Mouse (Mus musculus) liver, embryonic 14.5 days (tissue): ENCODE data around the gene Pigu. TPM values are rescaled to one million over a fixed set of nuclear protein-coding genes. Genes with fewer than 3 reads are reported as not detected.

Experiments used
- ATAC-seq: fragments of 200-750 bp; cut with Nextera tagmentation; 2 replicates; pipeline ENCODE4 v1.8.0; 2017; ENCODE audit warnings: moderate number of reproducible peaks, mild to moderate bottlenecking, moderate library complexity; ENCODE audit not compliant: insufficient read depth
- DNase-seq, 3 experiments: peaks; one replicate each; pipeline ENCODE4 v3.0.0-alpha.2; 2012 to 2013; ENCODE audit warnings: low read depth in 3 of 3, low spot score in 3 of 3
- H3K27ac ChIP-seq: fragments of 300-500 bp; sonication (generic); 2 replicates; pipeline ENCODE4 v1.5.1; 2014; ENCODE audit warnings: moderate library complexity, mild to moderate bottlenecking, control low read depth, inconsistent platforms
- H3K27me3 ChIP-seq: fragments of 300-500 bp; sonication (generic); 2 replicates; pipeline ENCODE4 v1.6.1; 2014; ENCODE audit warnings: mild to moderate bottlenecking, low read length, moderate library complexity; ENCODE audit not compliant: control insufficient read depth, insufficient read depth
- H3K36me3 ChIP-seq: fragments of 300-500 bp; sonication (generic); replicated peaks from 2 replicates; pipeline ENCODE4 v1.6.1; 2014; ENCODE audit warnings: low read depth; ENCODE audit not compliant: control insufficient read depth, insufficient read depth
- H3K4me1 ChIP-seq, 2 experiments: fragments of 200-500 bp in 1 of 2; fragments of 300-500 bp in 1 of 2; sonication (generic) in 1 of 2; replicated peaks; 2 replicates each; pipeline ENCODE4 v1.6.1; 2012 to 2014; ENCODE audit warnings: antibody characterized with exemption in 1 of 2, inconsistent platforms in 1 of 2, low read length in 1 of 2; ENCODE audit not compliant: control insufficient read depth in 2 of 2, insufficient read depth in 2 of 2
- H3K4me2 ChIP-seq: fragments of 300-500 bp; sonication (generic); 2 replicates; pipeline ENCODE4 v1.6.1; 2014; ENCODE audit warnings: low read depth, mild to moderate bottlenecking, control low read depth, moderate library complexity
- H3K4me3 ChIP-seq, 2 experiments: fragments of 200-500 bp in 1 of 2; fragments of 300-500 bp in 1 of 2; sonication (generic) in 1 of 2; 2 replicates each; pipeline ENCODE4 v1.5.1; 2012 to 2014; ENCODE audit warnings: low read depth in 2 of 2, low read length in 2 of 2, mild to moderate bottlenecking in 2 of 2, control low read depth in 1 of 2, inconsistent platforms in 1 of 2, moderate library complexity in 1 of 2; ENCODE audit not compliant: insufficient read depth in 1 of 2
- H3K9ac ChIP-seq: fragments of 300-500 bp; sonication (generic); replicated peaks from 2 replicates; pipeline ENCODE4 v1.6.1; 2014; ENCODE audit warnings: mild to moderate bottlenecking, control low read depth, moderate library complexity
- H3K9me3 ChIP-seq: fragments of 300-500 bp; sonication (generic); 2 replicates; pipeline ENCODE4 v1.6.1; 2016; ENCODE audit warnings: low read length, mixed read lengths; ENCODE audit not compliant: control insufficient read depth
- CTCF ChIP-seq: IDR thresholded peaks from 2 replicates; pipeline ENCODE4 v1.5.1; 2016; ENCODE audit warnings: antibody characterized with exemption, low read depth, control low read depth
- EP300 ChIP-seq: IDR thresholded peaks from 2 replicates; pipeline ENCODE4 v1.6.1; 2016; ENCODE audit warnings: antibody characterized with exemption, low read depth
- WGBS: fragments of 180-500 bp; shearing (Covaris S2); extraction: QIAGEN DNeasy Blood & Tissue Kit; methylation state at CpG from one replicate; pipeline ENCODE4 v1.1.7; 2014; ENCODE audit not compliant: insufficient replicate concordance; 5-methylcytosine and 5-hydroxymethylcytosine counted together
- polyA plus RNA-seq, 2 experiments: library from polyadenylated mRNA; depleted of rRNA in 1 of 2; stranded (reverse) in 1 of 2; unstranded in 1 of 2; fragments of >200 nt; fragmentation: Nextera tagmentation in 1 of 2; extraction: Ambion mirVana in 1 of 2; gene quantifications; 2 replicates each; pipeline versions ENCODE4 v1.2.1 to v1.2.3; 2012 to 2014

The Pigu gene
- polyA plus RNA-seq, 2 experiments = 16.7 to 24.4 TPM

DNA sequence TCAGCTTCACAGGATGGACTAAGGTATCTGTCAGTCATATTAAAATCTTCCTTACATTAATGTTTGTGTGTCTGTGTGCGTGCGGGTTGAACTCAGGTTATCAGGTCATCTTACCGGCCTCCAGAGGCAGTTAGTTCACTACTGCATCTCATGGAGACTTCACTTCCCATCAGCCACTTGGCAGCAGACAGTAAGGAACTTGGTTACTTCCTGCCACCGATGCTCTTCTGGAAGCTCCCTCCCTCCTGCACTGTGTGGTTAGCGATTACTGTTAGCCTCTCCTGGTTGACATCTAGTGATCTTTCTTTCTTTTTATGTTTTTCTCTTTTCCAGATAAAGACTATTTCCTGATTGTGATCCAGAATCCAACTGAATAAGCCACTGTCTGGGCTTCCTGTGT is 107.6 kb downstream of the Pigu start:
- Histone ChIP-seq H3K9me3 (no peaks in the 10 kb centered on the region), H3K4me1 (no peaks in the 10 kb centered on the region), H3K4me3 (no peak overlapping the region), H3K9ac (no peak overlapping the region), H3K4me2 (no peak overlapping the region), H3K27me3 (no peaks in the 10 kb centered on the region), H3K36me3 (peaks cover 14% of the 10 kb centered on the region), H3K27ac (no peak overlapping the region)
- 69% methylated on average over 5 of the region's 5 CpGs for WGBS
- DNase-seq (no peak), ATAC-seq (no peak)
- TF ChIP-seq EP300 (no peak), CTCF (no peak)

GRCm38 (mm10) chr2:155248718-155249117 is 108.5 kb downstream of the Pigu start:
- no peak overlapping the region for H3K27ac ChIP-seq
- TF ChIP-seq EP300 = no peak
- peak; percentile 29 for TF ChIP-seq CTCF
- no peaks in the 10 kb centered on the region for H3K9me3 ChIP-seq
- peaks cover 19% of the 10 kb centered on the region for H3K36me3 ChIP-seq
- no peaks in the 10 kb centered on the region for H3K27me3 ChIP-seq
- DNase-seq (no peak), ATAC-seq (no peak)
- no peak overlapping the region for H3K4me3 ChIP-seq
- no peaks in the 10 kb centered on the region for H3K4me1 ChIP-seq
- H3K4me2 ChIP-seq = no peak overlapping the region
- no peak overlapping the region for H3K9ac ChIP-seq
- WGBS = 53% methylated on average over 2 of the region's 2 CpGs

DNA sequence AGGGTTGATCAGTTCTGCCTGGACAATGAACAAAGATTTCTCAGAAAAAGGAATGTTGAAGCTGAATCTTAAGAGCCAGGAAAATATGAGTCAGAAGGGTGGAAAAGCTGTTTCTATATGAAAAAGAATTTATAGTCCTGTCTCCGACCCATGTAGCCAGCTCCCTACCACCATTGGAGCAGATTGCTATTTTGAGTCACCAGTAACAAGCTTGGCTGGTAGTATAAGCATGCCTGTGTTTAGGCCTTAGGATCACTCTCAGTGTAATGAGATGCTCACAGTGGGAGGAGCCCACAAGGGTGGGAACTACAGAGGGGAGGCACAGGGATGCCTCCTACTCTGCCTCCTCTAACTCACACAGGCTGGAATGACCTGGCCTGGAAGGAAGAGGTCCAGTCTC is 109.0 kb downstream of the Pigu start:
- TF ChIP-seq CTCF (no peak), EP300 (no peak)
- DNase-seq (no peak), ATAC-seq (no peak)
- Histone ChIP-seq H3K9me3 (no peaks in the 10 kb centered on the region), H3K4me3 (no peak overlapping the region), H3K9ac (no peak overlapping the region), H3K36me3 (peaks cover 22% of the 10 kb centered on the region), H3K27me3 (no peaks in the 10 kb centered on the region), H3K4me2 (no peak overlapping the region), H3K27ac (no peak overlapping the region), H3K4me1 (no peaks in the 10 kb centered on the region)
- 50% methylated on average over 1 of the region's 1 CpGs for WGBS

GRCm38 (mm10) chr2:155246231-155246630 is 111.0 kb downstream of the Pigu start:
- Histone ChIP-seq H3K9ac (no peak overlapping the region), H3K4me2 (no peak overlapping the region), H3K36me3 (peaks cover 23% of the 10 kb centered on the region), H3K4me1 (no peaks in the 10 kb centered on the region), H3K27ac (no peak overlapping the region), H3K27me3 (no peaks in the 10 kb centered on the region), H3K9me3 (no peaks in the 10 kb centered on the region), H3K4me3 (no peak overlapping the region)
- no peak for DNase-seq
- TF ChIP-seq EP300 (no peak), CTCF (no peak)
- ATAC-seq = no peak
- 69% methylated on average over 4 of the region's 4 CpGs for WGBS

GRCm38 (mm10) chr2:155242296-155242855 is 114.9 kb downstream of the Pigu start:
- Histone ChIP-seq H3K36me3 (peaks cover 14% of the 10 kb centered on the region), H3K9ac (no peak overlapping the region), H3K4me3 (no peak overlapping the region), H3K27me3 (no peaks in the 10 kb centered on the region), H3K4me1 (peaks cover 4 to 5% of the 10 kb centered on the region in 2 experiments), H3K9me3 (no peaks in the 10 kb centered on the region), H3K4me2 (no peak overlapping the region), H3K27ac (no peak overlapping the region)
- ATAC-seq (no peak), DNase-seq (no peak)
- 75% methylated on average over 7 of the region's 7 CpGs for WGBS
- TF ChIP-seq CTCF (no peak), EP300 (no peak)
